Mouse (Mus musculus) heart, postnatal 25 days (tissue): ENCODE data around the gene Scaf11. TPM values are rescaled to one million over a fixed set of nuclear protein-coding genes. Genes with fewer than 3 reads are reported as not detected.

Experiments used
- microRNA-seq: library from miRNA; unstranded; fragments of <30 nt; microRNA quantifications from one replicate; pipeline ENCODE4 v1.2.0, GENCODE M21; 2022
- total RNA-seq, 2 experiments: library from RNA; stranded (reverse); gene quantifications; 2 replicates each; pipeline ENCODE4 v1.2.3; 2021

Scaf11 gene
- total RNA-seq, 2 experiments from 2014 or later = 39.8 to 47.1 TPM

Small RNAs within 50 kb of the gene (microRNA-seq; reads per million reads assigned to microRNA genes)
- gene Gm25397 = not detected

Other genes with a start within 250 kb of the Scaf11 start
- gene Arid2, start 173.3 kb downstream of the Scaf11 start, total RNA-seq = 10 to 100 TPM; 21.0 to 26.9 TPM
- 10 to 100 TPM; 17.0 to 21.2 TPM for gene Slc38a1, start 182.1 kb upstream of the Scaf11 start, total RNA-seq
- gene Slc38a2, start 238.9 kb upstream of the Scaf11 start, total RNA-seq = 100 to 1,000 TPM; 230 to 253 TPM